8 mouse cellular contexts compared by ENCODE assay signal in the genomic region with DNA sequence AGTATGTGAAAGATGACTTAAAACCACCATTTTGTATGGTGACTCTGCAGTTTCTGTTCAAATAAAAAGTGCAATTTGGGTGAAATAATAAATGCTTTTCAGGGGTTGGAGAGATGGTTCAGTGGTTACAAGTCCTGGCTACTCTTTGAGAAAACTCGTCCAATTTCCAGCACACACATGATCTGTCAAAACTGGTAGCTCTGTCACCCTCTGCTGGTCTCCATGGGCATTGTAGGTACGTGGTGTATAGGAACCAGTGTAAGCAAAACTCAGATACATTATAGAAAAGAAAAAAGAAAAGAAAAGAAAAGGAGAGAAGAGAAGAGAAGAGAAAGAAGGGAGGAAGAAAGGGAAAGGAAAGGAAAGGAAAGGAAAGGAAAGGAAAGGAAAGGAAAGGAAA.
A peak's percentile ranks its signal among the peaks of the same experiment; 100 is the strongest.
DNase-seq lines count a peak whose midpoint lies in the region; ATAC-seq lines count a peak whose summit lies in the region.

No protein-coding gene starts in this region.

- H3K36me3 ChIP-seq in neural tube, embryonic 11.5 days (ENCODE audit: control insufficient read depth, insufficient read depth, low read length): no peaks in the 10 kb centered on the region
- no peaks in the 10 kb centered on the region for H3K36me3 ChIP-seq in neural tube, embryonic 15.5 days

- no peak overlapping the region for H3K9ac ChIP-seq in neural tube, embryonic 11.5 days (ENCODE audit: low read length)
- no peak overlapping the region for H3K9ac ChIP-seq in neural tube, embryonic 15.5 days (replicated peaks)

- DNase-seq in cerebellum, postnatal 14 days: peak; percentile 67 to 75
- no peak for DNase-seq in cerebellum, adult 11 months
- peak; percentile 48 for DNase-seq in neural tube, embryonic 11.5 days (ENCODE audit: low spot score)
- DNase-seq in kidney, adult 11 months: peak; percentile 22
- peak; percentile 46 for DNase-seq in mesoderm, embryonic 11.5 days (ENCODE audit: low read depth, low spot score)
- DNase-seq in layer of hippocampus, adult 9-10 months (ENCODE audit: low spot score): no peak
- DNase-seq in heart, adult 11 months: no peak

- H3K4me1 ChIP-seq in neural tube, embryonic 11.5 days (ENCODE audit: control insufficient read depth, insufficient read depth, low read length): no peaks in the 10 kb centered on the region
- H3K4me1 ChIP-seq in neural tube, embryonic 15.5 days: peaks cover 9% of the 10 kb centered on the region; the same call in 1 of the 2 replicates

- no peak overlapping the region for H3K27ac ChIP-seq in neural tube, embryonic 11.5 days (ENCODE audit: low read depth, low read length)
- H3K27ac ChIP-seq in neural tube, embryonic 15.5 days (replicated peaks): no peak overlapping the region

- H3K4me2 ChIP-seq in neural tube, embryonic 11.5 days (ENCODE audit: low read depth): no peak overlapping the region
- no peak overlapping the region for H3K4me2 ChIP-seq in neural tube, embryonic 15.5 days

- H3K27me3 ChIP-seq in neural tube, embryonic 11.5 days (ENCODE audit: control insufficient read depth, insufficient read depth, low read length): no peaks in the 10 kb centered on the region
- H3K27me3 ChIP-seq in neural tube, embryonic 15.5 days (replicated peaks): no peaks in the 10 kb centered on the region

- 35% methylated on average over 2 of the region's 2 CpGs for WGBS in neural tube, embryonic 11.5 days
- 37% methylated on average over 2 of the region's 2 CpGs for WGBS in neural tube, embryonic 15.5 days

- no peaks in the 10 kb centered on the region for H3K9me3 ChIP-seq in neural tube, embryonic 11.5 days (ENCODE audit: control insufficient read depth, low read length)
- no peaks in the 10 kb centered on the region for H3K9me3 ChIP-seq in neural tube, embryonic 15.5 days (replicated peaks)

- no peak overlapping the region for H3K4me3 ChIP-seq in neural tube, embryonic 11.5 days (ENCODE audit: low read depth, low read length)
- H3K4me3 ChIP-seq in neural tube, embryonic 15.5 days (replicated peaks): no peak overlapping the region

- no peak; the same call in 1 of the 2 replicates for ATAC-seq in neural tube, embryonic 11.5 days (ENCODE audit: insufficient read depth, low FRiP score, low TSS enrichment)
- no peak for ATAC-seq in neural tube, embryonic 15.5 days (ENCODE audit: low FRiP score)

Comparison
In these comparisons a context has a peak if more than half of its experiments do, and no peak if none do; other contexts are left out.
1. DNase-seq: peak in cerebellum, postnatal 14 days (2 of 2), neural tube, embryonic 11.5 days (single experiment), kidney, adult 11 months (single experiment) and mesoderm, embryonic 11.5 days (single experiment); none in cerebellum, adult 11 months (single experiment), layer of hippocampus, adult 9-10 months (single experiment) and heart, adult 11 months (single experiment).